Mouse (Mus musculus): ENCODE measurements around the gene Slc10a7. TPM values are rescaled to one million over a fixed set of nuclear protein-coding genes. Genes with fewer than 3 reads are reported as not detected.

The Slc10a7 gene
- total and polyA plus RNA-seq, 3 experiments: 13.7 to 27.3 TPM; not detected in 1

DNA sequence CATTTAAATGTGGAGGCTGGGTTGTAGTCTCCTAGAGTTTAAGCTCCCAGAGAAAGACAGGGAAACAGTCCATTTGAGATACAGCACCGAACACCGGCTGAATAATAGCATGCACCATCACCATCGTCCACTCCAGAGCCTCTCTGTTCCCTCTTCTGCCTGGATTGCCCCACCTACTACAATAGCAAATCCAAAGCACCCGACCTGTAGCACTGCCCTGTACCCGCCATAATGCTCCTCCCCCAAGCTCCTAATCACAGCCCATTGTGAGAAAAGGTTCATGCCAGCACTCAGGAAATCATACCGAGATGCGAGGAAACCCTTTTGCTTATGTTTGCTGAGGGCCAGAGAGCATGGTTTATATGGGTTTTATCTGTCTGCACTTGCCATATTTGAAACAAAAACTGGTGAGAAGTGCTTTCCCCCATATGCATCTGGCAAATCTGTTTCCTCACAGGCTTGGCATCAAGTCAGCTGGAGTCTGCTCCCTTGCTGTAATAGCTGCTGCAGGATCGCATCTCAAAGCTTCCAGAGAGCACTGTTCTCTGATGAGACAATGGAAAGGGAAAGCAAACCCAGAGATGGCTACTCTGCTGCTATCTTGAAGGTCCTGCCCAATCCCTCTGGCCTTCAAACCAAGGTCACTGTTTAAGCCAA, 138.0 kb downstream of the Slc10a7 start:
- no peaks in the 10 kb centered on the region for H3K9me3 ChIP-seq (replicated peaks; ENCODE audit: insufficient read depth, low read length)
- no peaks in the 10 kb centered on the region for H3K27me3 ChIP-seq (ENCODE audit: control insufficient read depth in 1 of 2, insufficient read depth in 2 of 2, low read length in 2 of 2)
- H3K4me1 ChIP-seq (ENCODE audit: control insufficient read depth in 1 of 2, insufficient read depth in 2 of 2, low read length in 2 of 2): no peaks in the 10 kb centered on the region
- no peaks in the 10 kb centered on the region for H3K36me3 ChIP-seq (ENCODE audit: control insufficient read depth in 1 of 2, insufficient read depth in 2 of 2, low read length in 2 of 2)
- no peaks in the 10 kb centered on the region for H3K79me2 ChIP-seq (ENCODE audit: control insufficient read depth, insufficient read depth, low read length, poor library complexity)
- no peak overlapping the region for H3K4me3 ChIP-seq (ENCODE audit: control insufficient read depth in 1 of 2, insufficient read depth in 1 of 2, low read depth in 2 of 2, low read length in 2 of 2)
- TF ChIP-seq MAZ (IDR thresholded peaks at IDR 0.05; ENCODE audit: low read depth, low read length) (no peak), ZNF384 (IDR thresholded peaks at IDR 0.05; ENCODE audit: low read depth, low read length) (no peak), TBP (IDR thresholded peaks at IDR 0.05; ENCODE audit: low read depth, low read length) (no peak), ELF1 (IDR thresholded peaks at IDR 0.05; ENCODE audit: low read depth, low read length) (no peak), HCFC1 (IDR thresholded peaks at IDR 0.05; ENCODE audit: low read depth, low read length) (no peak), UBTF (IDR thresholded peaks at IDR 0.05; ENCODE audit: borderline replicate concordance, insufficient read depth, low read depth, low read length) (no peak), MXI1 (IDR thresholded peaks at IDR 0.05; ENCODE audit: low read depth, low read length) (no peak)
- H3K9ac ChIP-seq (ENCODE audit: control insufficient read depth, low read depth, low read length, poor library complexity, severe bottlenecking): no peak overlapping the region
- no peak for DNase-seq (ENCODE audit: low read depth, low spot score)
- H3K27ac ChIP-seq (ENCODE audit: control insufficient read depth, low read depth, low read length): no peak overlapping the region

DNA sequence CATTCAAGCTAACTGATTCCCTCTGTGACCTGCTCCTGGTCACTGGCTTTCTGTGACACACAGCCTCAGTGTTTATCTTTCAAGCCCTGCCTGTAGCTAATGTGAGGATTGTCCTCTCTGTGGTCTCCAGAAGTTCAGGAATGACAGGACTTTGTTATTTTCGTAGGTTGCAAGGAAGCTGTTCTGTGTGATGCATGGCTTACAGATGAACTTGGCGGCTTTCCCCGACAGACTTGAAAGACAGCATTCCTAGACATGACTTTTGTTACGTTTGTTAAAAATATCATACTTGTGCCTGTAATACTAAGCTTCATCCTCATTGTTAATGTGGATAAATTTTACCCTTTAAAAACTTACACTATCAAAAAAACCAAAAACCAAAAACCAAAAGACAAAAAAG, 138.7 kb downstream of the Slc10a7 start:
- DNase-seq (ENCODE audit: low read depth, low spot score): no peak
- Histone ChIP-seq H3K79me2 (ENCODE audit: control insufficient read depth, insufficient read depth, low read length, poor library complexity) (no peaks in the 10 kb centered on the region), H3K9ac (ENCODE audit: control insufficient read depth, low read depth, low read length, poor library complexity, severe bottlenecking) (no peak overlapping the region), H3K27me3 (ENCODE audit: control insufficient read depth in 1 of 2, insufficient read depth in 2 of 2, low read length in 2 of 2) (no peaks in the 10 kb centered on the region), H3K9me3 (replicated peaks; ENCODE audit: insufficient read depth, low read length) (no peaks in the 10 kb centered on the region), H3K36me3 (ENCODE audit: control insufficient read depth in 1 of 2, insufficient read depth in 2 of 2, low read length in 2 of 2) (no peaks in the 10 kb centered on the region), H3K4me1 (ENCODE audit: control insufficient read depth in 1 of 2, insufficient read depth in 2 of 2, low read length in 2 of 2) (no peaks in the 10 kb centered on the region), H3K4me3 (ENCODE audit: control insufficient read depth in 1 of 2, insufficient read depth in 1 of 2, low read depth in 2 of 2, low read length in 2 of 2) (no peak overlapping the region), H3K27ac (ENCODE audit: control insufficient read depth, low read depth, low read length) (no peak overlapping the region)
- no peak for TF ChIP-seq ZMIZ1 (IDR thresholded peaks at IDR 0.05; ENCODE audit: low read depth, low read length)
- TF ChIP-seq POLR2AphosphoS2 (IDR thresholded peaks at IDR 0.05; ENCODE audit: low read length): no peak
- no peak for TF ChIP-seq RCOR1 (IDR thresholded peaks at IDR 0.05; ENCODE audit: low read depth, low read length)
- no peak for TF ChIP-seq CHD2 (IDR thresholded peaks at IDR 0.05; ENCODE audit: low read length)
- no peak for TF ChIP-seq ELF1 (IDR thresholded peaks at IDR 0.05; ENCODE audit: low read depth, low read length)
- TF ChIP-seq KAT2A (conservative IDR thresholded peaks at IDR 0.05; ENCODE audit: low read depth, low read length): no peak
- no peak for TF ChIP-seq SIN3A (IDR thresholded peaks at IDR 0.05; ENCODE audit: low read length)
- TF ChIP-seq USF1 (IDR thresholded peaks at IDR 0.05; ENCODE audit: low read depth, low read length): no peak
- no peak for TF ChIP-seq MYB (IDR thresholded peaks at IDR 0.05; ENCODE audit: low read depth, low read length)
- no peak for TF ChIP-seq CTCF (IDR thresholded peaks at IDR 0.05 in 2 of 3, conservative IDR thresholded peaks at IDR 0.05 in 1 of 3; ENCODE audit: control insufficient read depth in 1 of 3, insufficient read depth in 1 of 3, low read depth in 2 of 3, low read length in 3 of 3, poor library complexity in 1 of 3, severe bottlenecking in 1 of 3)
- no peak for TF ChIP-seq GATA1 (IDR thresholded peaks at IDR 0.05; ENCODE audit: low read depth, low read length)
- no peak for TF ChIP-seq NELFE (IDR thresholded peaks at IDR 0.05; ENCODE audit: low read depth, low read length)
- no peak for TF ChIP-seq ZC3H11A (IDR thresholded peaks at IDR 0.05; ENCODE audit: low read depth, low read length)
- TF ChIP-seq EP300 (IDR thresholded peaks at IDR 0.05; ENCODE audit: low read depth in 1 of 2, low read length in 2 of 2): no peak
- no peak for TF ChIP-seq UBTF (IDR thresholded peaks at IDR 0.05; ENCODE audit: borderline replicate concordance, insufficient read depth, low read depth, low read length)

Measured in MEL (cell line).